Mouse (Mus musculus): ENCODE data around the gene 3110040N11Rik.
A peak's percentile ranks its signal among the peaks of the same experiment; 100 is the strongest.

DNA sequence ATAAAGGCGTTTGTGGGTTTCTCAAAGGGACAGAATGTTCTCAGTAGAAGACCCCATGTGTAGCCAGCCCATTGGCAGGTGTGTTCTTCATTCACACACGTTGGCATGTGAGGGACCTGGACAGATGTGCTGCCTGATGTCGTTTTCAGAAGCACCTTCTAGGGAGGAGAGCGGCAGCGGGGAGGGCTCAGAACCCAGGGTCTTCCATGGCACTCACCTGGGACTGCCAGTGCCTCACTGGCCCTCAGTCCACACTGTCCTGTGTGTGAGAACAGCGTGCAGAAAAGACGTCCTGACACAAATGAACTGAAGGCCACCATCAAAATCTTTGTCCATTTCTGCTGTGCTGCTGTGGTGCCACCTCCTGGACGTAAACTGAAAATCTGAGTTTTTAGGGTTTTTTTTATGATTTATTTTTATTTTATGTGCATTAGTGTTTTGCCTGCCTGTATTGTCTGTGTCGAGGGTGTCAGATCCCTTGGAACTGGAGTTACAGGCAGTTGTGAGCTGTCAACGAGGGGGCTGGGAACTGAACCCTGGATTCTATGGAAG is 11.5 kb downstream of the 3110040N11Rik start:
- peak; percentile 60 for TF ChIP-seq CTCF (IDR thresholded peaks at IDR 0.05)
- TF ChIP-seq EP300 (IDR thresholded peaks at IDR 0.05) = no peak
